Mouse (Mus musculus): ENCODE results near the gene Crispld2.

- TF ChIP-seq CTCF (IDR thresholded peaks at IDR 0.05; ENCODE audit: low read depth, low read length) (no peak), POLR2A (IDR thresholded peaks at IDR 0.05; ENCODE audit: borderline replicate concordance, low read depth, low read length) (no peak)
Observed at GRCm38 (mm10) chr8:120026991-120027390, 34.8 kb downstream of the Crispld2 start.

Measured in bone marrow macrophage, adult 2 months (primary cell).